8 mouse cellular contexts compared by ENCODE assay signal in genomic region chr7:18893651-18894430, GRCm38 (mm10). TPM values are rescaled to one million over a fixed set of nuclear protein-coding genes. Genes with fewer than 3 reads are reported as not detected.
DNase-seq lines count a peak whose midpoint lies in the region; ATAC-seq and TF ChIP-seq lines count a peak whose summit lies in the region.

No protein-coding gene starts in this region.

- H3K9ac ChIP-seq in intestine, postnatal 0 days (ENCODE audit: low read depth, low read length) = peak overlapping the region; percentile 34; the same call in 1 of the 2 replicates
- H3K9ac ChIP-seq in liver, embryonic 13.5 days = 0 out of 2 replicates have a peak overlapping the region, but pooled peaks have one; percentile 19

- 8% methylated on average over 34 of the region's 41 CpGs for WGBS in intestine, postnatal 0 days
- 4% methylated on average over 41 of the region's 41 CpGs for WGBS in liver, embryonic 13.5 days (ENCODE audit: insufficient replicate concordance)

- no peak for TF ChIP-seq CTCF in intestine, postnatal 0 days (IDR thresholded peaks at IDR 0.05; ENCODE audit: low read depth)

- intact Hi-C loops in gastrocnemius, postnatal 36 days (cut with DNase I) = loop anchor here (5.0 kb wide), 1 partner anchor 113 kb away; no protein-coding TSS in a partner anchor

- H3K4me3 ChIP-seq in intestine, postnatal 0 days (ENCODE audit: low read depth, low read length) = peak overlapping the region; percentile 33
- H3K4me3 ChIP-seq in liver, embryonic 13.5 days (replicated peaks) = peak overlapping the region; percentile 44

- no peak overlapping the region for H3K27ac ChIP-seq in intestine, postnatal 0 days (ENCODE audit: low read depth, low read length)
- H3K27ac ChIP-seq in liver, embryonic 13.5 days = no peak overlapping the region

- 0 out of 2 replicates have a peak, but pooled peaks cover 4% of the 10 kb centered on the region for H3K4me1 ChIP-seq in intestine, postnatal 0 days (replicated peaks; ENCODE audit: control insufficient read depth, insufficient read depth, low read length)
- H3K4me1 ChIP-seq in liver, embryonic 13.5 days (replicated peaks) = peaks cover 23% of the 10 kb centered on the region

- ATAC-seq in intestine, postnatal 0 days = 0 out of 2 replicates have a peak, but pooled peaks have one; percentile 9
- ATAC-seq in liver, embryonic 13.5 days (ENCODE audit: low read depth) = peak; percentile 56

- H3K4me2 ChIP-seq in intestine, postnatal 0 days (replicated peaks; ENCODE audit: low read depth) = peak overlapping the region; percentile 84
- H3K4me2 ChIP-seq in liver, embryonic 13.5 days = peak overlapping the region; percentile 70

- no peaks in the 10 kb centered on the region for H3K9me3 ChIP-seq in intestine, postnatal 0 days (ENCODE audit: control insufficient read depth)
- H3K9me3 ChIP-seq in liver, embryonic 13.5 days (replicated peaks) = no peaks in the 10 kb centered on the region

- H3K36me3 ChIP-seq in intestine, postnatal 0 days (ENCODE audit: control insufficient read depth, insufficient read depth) = peaks cover 20% of the 10 kb centered on the region
- H3K36me3 ChIP-seq in liver, embryonic 13.5 days = no peaks in the 10 kb centered on the region

- H3K27me3 ChIP-seq in intestine, postnatal 0 days (replicated peaks; ENCODE audit: control insufficient read depth, insufficient read depth, low read length) = 0 out of 2 replicates have a peak, but pooled peaks cover 4% of the 10 kb centered on the region
- peaks cover 21% of the 10 kb centered on the region for H3K27me3 ChIP-seq in liver, embryonic 13.5 days

- peak; percentile 42 to 45 for DNase-seq in urinary bladder, adult 18-20 months (ENCODE audit: low spot score in 2 of 2)
- no peak for DNase-seq in urinary bladder, postnatal 10 days (ENCODE audit: low spot score)
- DNase-seq in embryo, embryonic 10 days (ENCODE audit: low spot score) = peak; percentile 69
- DNase-seq in gastrocnemius, postnatal 36 days = peak; percentile 28 to 55
- peak; percentile 56 for DNase-seq in liver, embryonic 13.5 days
- peak; percentile 57 for DNase-seq in naive thymus-derived CD4-positive, alpha-beta T cell, adult 2 months (ENCODE audit: low read depth)
- DNase-seq in thymus, postnatal 0 days (ENCODE audit: low spot score) = peak; percentile 41

RNA-seq across cellular contexts. Expression of gene Ccdc61, which starts 16.4 kb away (rescaled TPM):
- total RNA-seq in gastrocnemius, postnatal 36 days (2021) = 1 to 10 TPM; 5.2 to 6.1 TPM
- 13.5 and 15.1 TPM in 2 replicates for polyA plus RNA-seq in intestine, postnatal 0 days (2015; fragmentation: Nextera tagmentation; extraction: Ambion mirVana)
- 10.7 and 12.3 TPM in 2 replicates for polyA plus RNA-seq in liver, embryonic 13.5 days (2015; fragmentation: Nextera tagmentation; extraction: Ambion mirVana)
- polyA plus RNA-seq in thymus, postnatal 0 days (2015; fragmentation: Nextera tagmentation; extraction: Ambion mirVana) = 29.1 and 31.7 TPM in 2 replicates

RNA-seq across cellular contexts. Expression of gene Pglyrp1, which starts 22.7 kb away (rescaled TPM):
- total RNA-seq in gastrocnemius, postnatal 36 days (2021) = 1 to 10 TPM in 1 of 2 experiments, under 1 TPM in 1; 0.99 to 1.3 TPM
- polyA plus RNA-seq in intestine, postnatal 0 days (2015; fragmentation: Nextera tagmentation; extraction: Ambion mirVana) = 141 and 155 TPM in 2 replicates
- polyA plus RNA-seq in liver, embryonic 13.5 days (2015; fragmentation: Nextera tagmentation; extraction: Ambion mirVana) = 10.8 and 13.3 TPM in 2 replicates
- 15.6 and 20.7 TPM in 2 replicates for polyA plus RNA-seq in thymus, postnatal 0 days (2015; fragmentation: Nextera tagmentation; extraction: Ambion mirVana)

RNA-seq across cellular contexts. Expression of gene Nova2, which starts 31.8 kb away (rescaled TPM):
- 1 to 10 TPM; 1.7 to 1.8 TPM for total RNA-seq in gastrocnemius, postnatal 36 days (2021)
- polyA plus RNA-seq in intestine, postnatal 0 days (2015; fragmentation: Nextera tagmentation; extraction: Ambion mirVana) = 0.18 and 0.24 TPM in 2 replicates
- 0.08 TPM in 2 replicates for polyA plus RNA-seq in liver, embryonic 13.5 days (2015; fragmentation: Nextera tagmentation; extraction: Ambion mirVana)
- 0.17 and 0.28 TPM in 2 replicates for polyA plus RNA-seq in thymus, postnatal 0 days (2015; fragmentation: Nextera tagmentation; extraction: Ambion mirVana)

RNA-seq across cellular contexts. Expression of gene Mill2, which starts 54.1 kb away (rescaled TPM):
- total RNA-seq in gastrocnemius, postnatal 36 days (2021) = 1 to 10 TPM; 1.8 to 2.1 TPM
- polyA plus RNA-seq in intestine, postnatal 0 days (2015; fragmentation: Nextera tagmentation; extraction: Ambion mirVana) = 0.72 and 1.4 TPM in 2 replicates
- polyA plus RNA-seq in liver, embryonic 13.5 days (2015; fragmentation: Nextera tagmentation; extraction: Ambion mirVana) = 0.08 and 0.20 TPM in 2 replicates
- 0.26 and 0.44 TPM in 2 replicates for polyA plus RNA-seq in thymus, postnatal 0 days (2015; fragmentation: Nextera tagmentation; extraction: Ambion mirVana)
